Mouse (Mus musculus): ENCODE measurements around the gene Fuca1. TPM values are rescaled to one million over a fixed set of nuclear protein-coding genes. Genes with fewer than 3 reads are reported as not detected.

Fuca1 gene
- total and polyA plus RNA-seq, 3 experiments, result 26.8 to 48.6 TPM; not detected in 1

DNA sequence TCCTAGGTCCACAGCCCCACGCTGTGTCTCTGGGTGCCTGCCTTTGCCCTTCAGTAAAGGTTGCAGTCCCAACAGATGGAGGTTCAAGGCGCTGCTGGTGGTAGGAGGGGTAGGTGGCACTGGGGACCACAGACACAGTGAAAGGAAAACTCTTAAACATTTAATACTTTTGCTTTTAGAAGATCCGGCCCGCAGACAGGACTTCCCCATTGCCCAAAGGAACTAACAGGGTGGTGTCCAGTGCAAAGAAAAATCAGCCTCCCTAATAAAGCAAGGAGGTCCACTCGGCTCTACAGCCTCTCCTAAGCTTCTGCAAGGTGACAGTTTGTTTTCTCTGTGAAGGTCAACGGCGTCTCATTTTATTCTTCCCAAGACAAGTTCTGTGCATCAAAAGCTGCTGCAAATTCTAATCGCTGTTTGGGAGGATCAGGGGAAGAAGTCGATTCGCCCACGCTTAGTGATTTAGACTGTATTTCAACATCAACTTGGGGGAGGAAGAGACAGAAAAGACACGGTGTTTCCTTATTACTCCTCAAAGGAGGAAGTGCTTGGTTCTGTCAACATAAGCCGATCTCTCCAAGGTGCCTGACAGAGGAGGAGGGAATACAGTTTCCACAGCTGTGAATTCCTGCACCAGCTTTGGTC lies 1.8 kb upstream of the Fuca1 start (continued):
- TF ChIP-seq E2F4 (IDR thresholded peaks at IDR 0.05; ENCODE audit: borderline replicate concordance, low read depth, low read length) (no peak), TAL1 (IDR thresholded peaks at IDR 0.05; ENCODE audit: low read length) (no peak), POLR2A (IDR thresholded peaks at IDR 0.05; ENCODE audit: control insufficient read depth in 1 of 2, insufficient read depth in 1 of 2, low read depth in 1 of 2, low read length in 2 of 2, poor library complexity in 1 of 2) (no peak), NRF1 (IDR thresholded peaks at IDR 0.05; ENCODE audit: insufficient read depth, low read depth, low read length, poor library complexity, severe bottlenecking) (no peak), GATA1 (IDR thresholded peaks at IDR 0.05; ENCODE audit: low read depth, low read length) (no peak), NELFE (IDR thresholded peaks at IDR 0.05; ENCODE audit: low read depth, low read length) (no peak; the same call in 1 of the 2 replicates), POLR2AphosphoS5 (IDR thresholded peaks at IDR 0.05; ENCODE audit: borderline replicate concordance, low read depth, low read length) (no peak), USF2 (IDR thresholded peaks at IDR 0.05; ENCODE audit: borderline replicate concordance in 1 of 2, insufficient read depth in 1 of 2, low read depth in 1 of 2, low read length in 2 of 2) (no peak)

- Histone ChIP-seq H3K79me2 (ENCODE audit: control insufficient read depth, insufficient read depth, low read length, poor library complexity) (peaks cover 11% of the 10 kb centered on the region), H3K9ac (ENCODE audit: control insufficient read depth, low read depth, low read length, poor library complexity, severe bottlenecking) (peak overlapping the region; percentile 52), H3K36me3 (ENCODE audit: control insufficient read depth in 1 of 2, insufficient read depth in 2 of 2, low read length in 2 of 2) (peaks cover 0 to 20% of the 10 kb centered on the region in 2 experiments; a peak in 2 of 4 replicates), H3K27ac (ENCODE audit: control insufficient read depth, low read depth, low read length) (peak overlapping the region; percentile 90), H3K4me3 (ENCODE audit: control insufficient read depth in 1 of 2, insufficient read depth in 1 of 2, low read depth in 2 of 2, low read length in 2 of 2) (peak overlapping the region; percentile 34 to 46), H3K4me1 (ENCODE audit: control insufficient read depth in 1 of 2, insufficient read depth in 2 of 2, low read length in 2 of 2) (peaks cover 3 to 26% of the 10 kb centered on the region in 2 experiments), H3K9me3 (replicated peaks; ENCODE audit: insufficient read depth, low read length) (no peaks in the 10 kb centered on the region), H3K27me3 (ENCODE audit: control insufficient read depth in 1 of 2, insufficient read depth in 2 of 2, low read length in 2 of 2) (no peaks in the 10 kb centered on the region)
- TF ChIP-seq ETS1 (IDR thresholded peaks at IDR 0.05; ENCODE audit: low read depth, low read length) (0 out of 2 replicates have a peak, but pooled peaks have one; percentile 9), ZKSCAN1 (IDR thresholded peaks at IDR 0.05; ENCODE audit: low read depth, low read length) (no peak), NELFE (IDR thresholded peaks at IDR 0.05; ENCODE audit: low read depth, low read length) (no peak), USF2 (IDR thresholded peaks at IDR 0.05; ENCODE audit: borderline replicate concordance in 1 of 2, insufficient read depth in 1 of 2, low read depth in 1 of 2, low read length in 2 of 2) (0 out of 4 replicates have a peak, but pooled peaks of 1 of the 2 experiments have one; percentile 33), MXI1 (IDR thresholded peaks at IDR 0.05; ENCODE audit: low read depth, low read length) (peak; percentile 79; the same call in 1 of the 2 replicates), E2F4 (IDR thresholded peaks at IDR 0.05; ENCODE audit: borderline replicate concordance, low read depth, low read length) (no peak), USF1 (IDR thresholded peaks at IDR 0.05; ENCODE audit: low read depth, low read length) (peak; percentile 85), CHD2 (IDR thresholded peaks at IDR 0.05; ENCODE audit: low read length) (no peak), CTCF (IDR thresholded peaks at IDR 0.05 in 2 of 3, conservative IDR thresholded peaks at IDR 0.05 in 1 of 3; ENCODE audit: control insufficient read depth in 1 of 3, insufficient read depth in 1 of 3, low read depth in 2 of 3, low read length in 3 of 3, poor library complexity in 1 of 3, severe bottlenecking in 1 of 3) (no peak), ELF1 (IDR thresholded peaks at IDR 0.05; ENCODE audit: low read depth, low read length) (no peak), KAT2A (conservative IDR thresholded peaks at IDR 0.05; ENCODE audit: low read depth, low read length) (no peak), MAZ (IDR thresholded peaks at IDR 0.05; ENCODE audit: low read depth, low read length) (no peak), CHD1 (IDR thresholded peaks at IDR 0.05; ENCODE audit: low read depth, low read length) (no peak), MYC (IDR thresholded peaks at IDR 0.05; ENCODE audit: low read depth, low read length) (0 out of 2 replicates have a peak, but pooled peaks have one; percentile 9), RAD21 (IDR thresholded peaks at IDR 0.05; ENCODE audit: low read depth, low read length) (no peak), SIN3A (IDR thresholded peaks at IDR 0.05; ENCODE audit: low read length) (peak; percentile 7; the same call in 1 of the 2 replicates), MEF2A (IDR thresholded peaks at IDR 0.05; ENCODE audit: extremely low read depth, insufficient replicate concordance, low read depth, low read length, poor library complexity, severe bottlenecking) (no peak), MAX (IDR thresholded peaks at IDR 0.05; ENCODE audit: low read length) (peak; percentile 70)
- DNase-seq (ENCODE audit: low read depth, low spot score), result no peak
Measured at GRCm38 (mm10) chr4:135919280-135919639, 1.3 kb upstream of the Fuca1 start.
